Mouse (Mus musculus) G1E (cell line): ENCODE data around the gene Tmem119. TPM values are rescaled to one million over a fixed set of nuclear protein-coding genes. Genes with fewer than 3 reads are reported as not detected.

Experiments used
- ATAC-seq: 2 replicates; pipeline ENCODE4 v1.8.0; 2016; ENCODE audit warnings: mild to moderate bottlenecking; ENCODE audit not compliant: insufficient number of reproducible peaks, poor library complexity, low FRiP score, severe bottlenecking; ENCODE audit errors: extremely low read depth
- DNase-seq: peaks from one replicate; pipeline ENCODE4 v3.0.0; 2012; ENCODE audit warnings: low spot score
- H3K27me3 ChIP-seq: 2 replicates; pipeline ENCODE4 v1.6.1; 2012; ENCODE audit warnings: mild to moderate bottlenecking, low read length, inconsistent platforms; ENCODE audit not compliant: insufficient read depth
- H3K36me3 ChIP-seq: replicated peaks from 2 replicates; pipeline ENCODE3; 2012; ENCODE audit warnings: mild to moderate bottlenecking, inconsistent platforms
- H3K4me1 ChIP-seq: 2 replicates; pipeline ENCODE4 v1.6.1; 2012; ENCODE audit warnings: low read depth, low read length, inconsistent platforms, mixed read lengths; ENCODE audit not compliant: insufficient read depth
- H3K4me3 ChIP-seq: 2 replicates; pipeline ENCODE4 v1.5.1; 2012; ENCODE audit warnings: low read depth, mild to moderate bottlenecking, inconsistent platforms, low read length, moderate library complexity, mixed read lengths
- H3K9me3 ChIP-seq: replicated peaks from 2 replicates; pipeline ENCODE4 v1.6.1; 2012; ENCODE audit warnings: inconsistent platforms
- CTCF ChIP-seq: IDR thresholded peaks from 2 replicates; pipeline ENCODE4 v1.5.1; 2012; ENCODE audit warnings: low read depth, low read length, inconsistent platforms, mixed read lengths
- GATA1 ChIP-seq: IDR thresholded peaks from 2 replicates; pipeline ENCODE4 v1.6.1; 2012; ENCODE audit warnings: borderline replicate concordance, low read length, inconsistent platforms, mixed read lengths
- GATA2 ChIP-seq: IDR thresholded peaks from 2 replicates; pipeline ENCODE4 v1.6.1; 2012; ENCODE audit warnings: low read depth, low read length, inconsistent platforms, borderline replicate concordance
- POLR2AphosphoS5 ChIP-seq: IDR thresholded peaks from 2 replicates; pipeline ENCODE4 v1.6.1; 2012; ENCODE audit warnings: low read depth, low read length, inconsistent platforms; ENCODE audit not compliant: insufficient replicate concordance
- TAL1 ChIP-seq: conservative IDR thresholded peaks from 2 replicates; pipeline ENCODE4 v1.6.1; 2012; ENCODE audit warnings: low read depth, low read length, inconsistent platforms, mixed read lengths
- polyA plus RNA-seq: library from polyadenylated mRNA; stranded (reverse); fragments of >175 nt; gene quantifications from 2 replicates; pipeline ENCODE4 v1.2.3, GENCODE M21; 2012
- total RNA-seq, 2 experiments: library from RNA; stranded (forward) in 1 of 2; stranded (reverse) in 1 of 2; fragments of 200-1000 nt in 1 of 2; fragments of >200 nt in 1 of 2; fragmentation: Nextera tagmentation in 1 of 2; gene quantifications; 2 replicates each; pipeline ENCODE4 v1.2.3; 2014 to 2017

The Tmem119 gene
- total and polyA plus RNA-seq, 3 experiments: 0.21 to 0.27 TPM; not detected in 1

DNA sequence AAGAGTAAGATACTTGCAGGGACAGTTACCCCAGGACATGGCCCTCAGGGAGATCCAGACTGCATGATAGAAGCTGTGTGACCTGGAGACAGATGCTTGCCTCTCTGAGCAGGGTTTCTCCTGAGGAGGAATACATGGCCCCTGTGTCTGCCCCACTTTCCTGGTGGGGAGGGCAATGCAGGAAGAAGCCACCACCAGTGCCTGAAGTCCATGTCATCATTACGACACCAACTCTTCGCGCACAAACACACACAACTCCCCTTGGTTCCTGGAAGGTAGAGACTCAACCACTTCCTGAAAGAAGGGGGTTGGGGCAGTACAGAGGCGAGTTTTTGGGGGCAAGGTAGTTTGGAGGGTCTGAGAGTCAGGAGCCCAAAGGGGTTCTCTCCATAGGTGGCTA lies 23.9 kb upstream of the Tmem119 start:
- peaks cover 25% of the 10 kb centered on the region for H3K4me1 ChIP-seq
- H3K36me3 ChIP-seq: peaks cover 41% of the 10 kb centered on the region
- DNase-seq: no peak
- ATAC-seq: no peak
- H3K9me3 ChIP-seq: no peaks in the 10 kb centered on the region
- no peaks in the 10 kb centered on the region for H3K27me3 ChIP-seq
- H3K4me3 ChIP-seq: no peak overlapping the region
- TF ChIP-seq TAL1: no peak
- no peak for TF ChIP-seq GATA2
- no peak for TF ChIP-seq CTCF
- no peak for TF ChIP-seq GATA1
- no peak for TF ChIP-seq POLR2AphosphoS5

DNA sequence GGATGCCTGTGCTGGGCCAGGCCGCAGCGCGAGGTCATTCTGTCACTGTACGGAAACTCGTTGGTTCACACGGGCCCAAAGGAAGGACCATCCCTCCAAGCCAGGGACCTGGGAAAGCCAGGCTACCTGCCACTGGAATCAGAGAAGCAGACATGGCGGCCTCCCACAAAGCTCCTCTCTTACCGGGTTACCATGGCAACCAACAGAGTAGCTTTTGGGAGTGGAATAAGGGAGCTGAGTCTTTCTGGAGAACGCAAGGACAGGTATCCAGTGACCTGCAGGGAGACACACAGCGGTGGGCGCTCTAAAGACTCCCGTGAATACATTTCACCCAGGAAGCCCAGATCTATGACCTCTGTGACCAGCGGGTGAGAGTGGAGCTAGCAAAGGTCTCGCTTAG lies 18.3 kb upstream of the Tmem119 start:
- TF ChIP-seq TAL1 (no peak), POLR2AphosphoS5 (no peak), CTCF (no peak), GATA1 (no peak), GATA2 (no peak)
- H3K36me3 ChIP-seq: peaks cover 24% of the 10 kb centered on the region
- H3K4me1 ChIP-seq: peaks cover 12% of the 10 kb centered on the region; the same call in 1 of the 2 replicates
- no peak for ATAC-seq
- H3K27me3 ChIP-seq: no peaks in the 10 kb centered on the region
- DNase-seq: no peak
- no peak overlapping the region for H3K4me3 ChIP-seq
- H3K9me3 ChIP-seq: no peaks in the 10 kb centered on the region

DNA sequence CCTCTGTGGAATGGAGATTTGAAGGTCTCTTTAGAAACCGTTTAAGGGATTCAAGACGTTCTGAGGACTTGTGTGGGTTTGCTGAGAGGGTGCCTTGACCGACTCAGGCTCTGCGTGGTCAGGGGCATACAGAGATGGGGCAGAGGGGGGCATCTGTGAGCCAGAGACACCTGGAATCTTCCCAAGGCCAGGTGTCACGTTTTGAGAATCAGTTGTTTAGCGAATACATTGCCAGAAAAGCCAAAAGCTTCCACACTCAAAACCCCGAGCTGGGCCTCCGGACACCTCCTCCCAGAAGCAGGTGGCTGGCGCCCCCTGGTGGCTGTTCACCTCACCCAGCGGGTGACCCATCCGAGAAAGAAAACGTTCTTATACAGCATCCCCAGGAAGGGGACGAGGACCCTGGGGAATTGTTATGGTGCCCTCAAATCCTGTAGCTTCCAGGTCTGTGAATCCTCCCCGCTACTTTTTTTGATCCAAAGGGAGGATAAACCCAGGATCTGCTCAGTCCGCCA lies 15.4 kb upstream of the Tmem119 start:
- H3K4me3 ChIP-seq: no peak overlapping the region
- TF ChIP-seq CTCF (peak; percentile 77), POLR2AphosphoS5 (no peak)
- peaks cover 19% of the 10 kb centered on the region for H3K36me3 ChIP-seq
- no peaks in the 10 kb centered on the region; the same call in 1 of the 2 replicates for H3K27me3 ChIP-seq
- H3K9me3 ChIP-seq: peaks cover 12% of the 10 kb centered on the region
- peaks cover 22% of the 10 kb centered on the region for H3K4me1 ChIP-seq
- ATAC-seq: peak; percentile 69
- DNase-seq: peak; percentile 68

GRCm38 (mm10) chr5:113815041-113815389 lies 14.7 kb upstream of the Tmem119 start:
- DNase-seq (no peak), ATAC-seq (no peak)
- H3K4me3 ChIP-seq: no peak overlapping the region
- peaks cover 22% of the 10 kb centered on the region for H3K4me1 ChIP-seq
- peaks cover 12% of the 10 kb centered on the region for H3K9me3 ChIP-seq
- no peaks in the 10 kb centered on the region; the same call in 1 of the 2 replicates for H3K27me3 ChIP-seq
- peaks cover 18% of the 10 kb centered on the region for H3K36me3 ChIP-seq
- TF ChIP-seq GATA2: no peak
- TF ChIP-seq POLR2AphosphoS5: no peak
- TF ChIP-seq GATA1: no peak
- no peak for TF ChIP-seq CTCF
- TF ChIP-seq TAL1: no peak

DNA sequence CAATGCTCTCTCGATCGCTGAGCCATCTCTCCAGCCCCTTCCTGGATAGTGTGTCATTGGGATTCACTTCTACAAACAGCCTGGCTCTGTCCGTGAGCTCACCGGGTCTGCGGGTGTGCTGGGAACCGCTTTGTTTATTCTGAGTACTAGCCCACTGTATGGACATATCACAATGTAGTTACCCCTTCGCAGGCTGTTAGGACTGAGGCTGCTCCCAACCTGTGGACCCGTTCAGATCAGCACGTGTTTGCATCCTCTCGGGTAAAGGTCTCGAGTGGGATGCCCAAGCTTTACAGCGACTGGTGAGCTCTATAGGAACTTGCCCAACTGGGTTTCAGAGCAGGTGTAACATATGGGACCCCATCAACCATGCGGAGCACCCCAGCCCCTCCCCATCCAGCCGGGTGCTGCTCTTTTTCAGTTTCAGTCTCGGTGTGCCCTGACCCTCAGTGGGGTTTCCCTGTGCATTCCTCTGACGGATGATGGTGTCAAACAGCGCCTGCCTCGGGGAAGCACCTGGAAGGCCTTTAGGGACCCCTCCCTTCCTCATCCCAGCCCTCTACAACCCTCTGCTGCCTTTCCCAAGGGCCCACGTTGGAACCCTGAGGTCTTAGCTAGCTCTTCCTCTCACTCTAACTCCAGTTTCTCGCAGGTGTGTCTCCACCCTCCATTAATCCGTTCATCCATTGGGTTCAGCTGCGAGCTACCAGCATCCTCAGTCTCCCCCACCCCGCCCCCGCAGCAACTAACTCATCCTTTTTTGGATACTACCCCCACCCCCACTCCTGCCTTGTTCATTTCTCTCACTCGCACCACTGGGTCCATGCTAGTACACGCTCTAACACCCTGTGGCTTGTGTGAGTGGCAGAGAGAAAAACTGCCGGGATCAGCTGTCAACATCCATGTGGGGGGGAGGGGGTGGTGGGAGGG lies 14.1 kb upstream of the Tmem119 start:
- no peak for TF ChIP-seq TAL1
- no peak for TF ChIP-seq CTCF
- TF ChIP-seq GATA2: no peak
- TF ChIP-seq GATA1: no peak
- no peak for TF ChIP-seq POLR2AphosphoS5
- Histone ChIP-seq H3K4me3 (no peak overlapping the region), H3K9me3 (peaks cover 12% of the 10 kb centered on the region), H3K36me3 (peaks cover 12% of the 10 kb centered on the region), H3K4me1 (peaks cover 22% of the 10 kb centered on the region), H3K27me3 (no peaks in the 10 kb centered on the region; the same call in 1 of the 2 replicates)
- DNase-seq (no peak), ATAC-seq (no peak)

GRCm38 (mm10) chr5:113813608-113814007 lies 13.3 kb upstream of the Tmem119 start:
- Histone ChIP-seq H3K4me3 (no peak overlapping the region), H3K9me3 (peaks cover 12% of the 10 kb centered on the region)

More at GRCm38 (mm10) chr5:113813608-113814007, 13.3 kb upstream of the Tmem119 start:
- no peak for DNase-seq
- TF ChIP-seq GATA1 (no peak), CTCF (no peak), GATA2 (no peak), POLR2AphosphoS5 (no peak), TAL1 (no peak)
- peaks cover 22% of the 10 kb centered on the region for H3K4me1 ChIP-seq
- no peak for ATAC-seq
- no peaks in the 10 kb centered on the region; the same call in 1 of the 2 replicates for H3K27me3 ChIP-seq
- H3K36me3 ChIP-seq: peaks cover 4% of the 10 kb centered on the region
